Mouse (Mus musculus) embryonic facial prominence, embryonic 15.5 days (tissue): ENCODE measurements at regions not wholly inside any gene's neighbourhood (a gene's known extent, or its start where the extent isn't known, plus 50 kb on each side); places are given as distances from the start of the nearest gene placed in this dataset.
A peak's percentile ranks its signal among the peaks of the same experiment; 100 is the strongest.

Experiments used
- ATAC-seq: fragments of 200-750 bp; cut with Nextera tagmentation; 2 replicates; pipeline ENCODE4 v1.8.0; 2017; ENCODE audit warnings: low read depth, moderate TSS enrichment; ENCODE audit not compliant: insufficient number of reproducible peaks, low FRiP score, low TSS enrichment
- H3K27ac ChIP-seq: fragments of 300-500 bp; sonication (generic); replicated peaks from 2 replicates; pipeline ENCODE4 v1.5.1; 2015; ENCODE audit warnings: mild to moderate bottlenecking, inconsistent platforms
- H3K27me3 ChIP-seq: fragments of 300-500 bp; sonication (generic); 2 replicates; pipeline ENCODE4 v1.6.1; 2015; ENCODE audit warnings: inconsistent platforms
- H3K36me3 ChIP-seq: fragments of 300-500 bp; sonication (generic); 2 replicates; pipeline ENCODE4 v1.6.1; 2015; ENCODE audit warnings: mild to moderate bottlenecking, inconsistent platforms
- H3K4me1 ChIP-seq: fragments of 300-500 bp; sonication (generic); 2 replicates; pipeline ENCODE4 v1.6.1; 2015; ENCODE audit warnings: inconsistent platforms
- H3K4me2 ChIP-seq: fragments of 300-500 bp; sonication (generic); replicated peaks from 2 replicates; pipeline ENCODE4 v1.6.1; 2015; ENCODE audit warnings: mild to moderate bottlenecking, inconsistent platforms
- H3K4me3 ChIP-seq: fragments of 300-500 bp; sonication (generic); replicated peaks from 2 replicates; pipeline ENCODE4 v1.5.1; 2015; ENCODE audit warnings: mild to moderate bottlenecking, inconsistent platforms
- H3K9ac ChIP-seq: fragments of 300-500 bp; sonication (generic); 2 replicates; pipeline ENCODE4 v1.6.1; 2015; ENCODE audit warnings: inconsistent platforms
- H3K9me3 ChIP-seq: fragments of 300-500 bp; sonication (generic); replicated peaks from 2 replicates; pipeline ENCODE4 v1.6.1; 2016; ENCODE audit warnings: inconsistent platforms
- WGBS: fragments of 180-500 bp; shearing (Covaris S2); methylation state at CpG from one replicate; pipeline ENCODE4 v1.1.7; 2015; 5-methylcytosine and 5-hydroxymethylcytosine counted together

DNA sequence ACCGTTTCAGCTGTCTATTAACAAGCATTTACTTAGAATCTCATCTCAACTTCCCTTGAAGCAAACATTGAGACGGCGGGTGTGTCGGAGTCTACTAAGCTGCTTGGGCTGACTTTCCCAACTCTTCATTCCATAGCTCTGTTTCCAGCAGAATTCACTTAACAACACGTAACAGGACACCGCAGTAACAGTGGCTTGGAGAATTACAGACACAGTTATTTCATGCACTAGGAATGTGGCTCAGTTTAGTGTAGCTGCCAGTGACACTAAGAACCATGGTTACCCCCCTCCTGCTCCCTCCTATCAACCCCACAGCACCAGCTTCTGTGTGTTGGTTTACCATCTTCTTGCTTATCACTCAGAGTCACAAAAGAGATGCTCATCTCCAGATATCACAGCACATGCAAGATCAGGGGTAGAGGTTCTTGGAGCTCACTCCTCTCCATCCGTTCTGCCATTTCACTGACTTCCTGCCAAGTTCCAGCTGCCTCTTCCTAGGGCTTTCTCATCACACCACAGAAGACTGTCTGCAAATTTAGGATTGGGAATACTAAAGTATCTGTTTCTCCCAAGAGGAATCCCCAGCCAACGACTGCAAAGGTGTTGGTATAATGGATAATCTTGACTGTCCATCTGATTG, 90.7 kb downstream of the Banf2 start:
- Histone ChIP-seq H3K27me3 (no peaks in the 10 kb centered on the region), H3K36me3 (no peaks in the 10 kb centered on the region), H3K4me2 (no peak overlapping the region), H3K27ac (peak overlapping the region; percentile 76), H3K9me3 (no peaks in the 10 kb centered on the region), H3K4me3 (no peak overlapping the region), H3K4me1 (peaks cover 21% of the 10 kb centered on the region; the same call in 1 of the 2 replicates), H3K9ac (no peak overlapping the region)
- WGBS: 26% methylated on average over 8 of the region's 8 CpGs
- ATAC-seq: peak; percentile 83

DNA sequence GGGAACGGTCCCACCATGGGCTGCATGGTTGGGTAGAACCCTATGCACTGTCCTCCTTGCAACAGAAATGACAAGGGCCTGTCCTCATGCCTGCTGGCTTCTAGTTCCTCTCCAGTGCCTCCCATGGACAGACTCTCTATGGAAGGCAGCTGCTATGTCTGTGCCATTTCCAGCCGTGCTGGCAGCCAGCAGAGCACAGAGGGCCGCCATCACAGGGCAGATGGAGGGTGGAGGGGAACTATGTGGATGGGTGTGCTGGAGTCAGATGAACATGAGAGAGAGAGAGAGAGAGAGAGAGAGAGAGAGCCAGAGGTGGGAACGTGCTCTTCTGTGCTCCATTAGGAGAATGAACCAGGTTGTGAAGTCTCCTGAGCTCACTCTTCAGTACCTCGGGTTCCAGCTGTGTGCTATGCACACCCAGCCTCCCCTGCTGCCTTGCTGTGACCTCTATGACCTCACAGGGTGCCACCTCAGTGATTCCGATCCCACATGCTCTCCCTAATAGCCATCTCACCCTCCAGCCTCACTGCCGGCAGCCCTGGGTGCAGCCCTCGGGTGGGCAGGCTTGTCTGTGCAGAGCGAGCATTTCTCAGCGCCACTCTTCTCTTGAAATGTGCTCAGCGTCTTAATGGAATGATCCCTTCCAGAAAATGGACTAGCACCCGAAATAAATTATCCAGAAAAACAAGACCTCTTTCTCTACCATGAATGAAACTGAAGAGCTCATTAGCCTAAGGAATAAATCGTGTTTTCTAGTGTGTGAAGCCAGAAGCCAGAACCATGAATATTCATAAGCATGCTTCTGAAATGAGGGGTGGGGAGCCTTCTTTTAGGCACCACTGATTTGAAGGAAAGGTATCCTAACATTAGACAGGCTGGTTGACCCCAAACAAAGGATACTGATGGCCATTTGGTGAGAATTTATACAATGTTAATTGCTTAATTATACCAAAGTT, 94.5 kb downstream of the Banf2 start:
- H3K4me3 ChIP-seq: no peak overlapping the region
- H3K9me3 ChIP-seq: no peaks in the 10 kb centered on the region
- 58% methylated on average over 13 of the region's 13 CpGs for whole genome bisulfite sequencing
- H3K4me2 ChIP-seq: no peak overlapping the region
- no peak overlapping the region for H3K9ac ChIP-seq
- H3K27ac ChIP-seq: no peak overlapping the region
- no peaks in the 10 kb centered on the region for H3K36me3 ChIP-seq
- H3K4me1 ChIP-seq: peaks cover 16% of the 10 kb centered on the region; the same call in 1 of the 2 replicates
- no peaks in the 10 kb centered on the region for H3K27me3 ChIP-seq
- ATAC-seq: no peak

DNA sequence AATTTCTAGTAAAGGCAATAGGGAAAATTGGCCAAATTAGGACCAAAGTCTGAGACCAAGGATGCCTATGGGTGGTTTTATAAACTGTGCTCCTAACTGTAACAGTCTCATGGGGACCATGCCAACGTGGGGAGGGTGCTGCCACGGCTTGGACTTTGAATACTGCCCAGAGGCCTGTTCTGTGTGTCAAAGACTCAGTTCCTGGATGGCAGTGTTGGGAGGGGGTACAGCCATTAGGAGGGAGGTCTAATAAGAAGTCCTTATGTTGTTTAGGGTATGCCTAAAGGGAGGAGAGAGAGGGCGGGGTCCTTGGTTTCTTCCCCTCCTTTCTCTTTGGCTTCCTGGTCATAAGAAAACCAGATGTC, 95.2 kb downstream of the Banf2 start:
- no peak for ATAC-seq

GRCm38 (mm10) chr2:144128527-144128926, 95.7 kb downstream of the Banf2 start:
- Histone ChIP-seq H3K27me3 (no peaks in the 10 kb centered on the region), H3K4me3 (no peak overlapping the region), H3K9me3 (no peaks in the 10 kb centered on the region), H3K36me3 (no peaks in the 10 kb centered on the region), H3K27ac (no peak overlapping the region), H3K4me1 (peaks cover 7% of the 10 kb centered on the region; the same call in 1 of the 2 replicates), H3K9ac (no peak overlapping the region), H3K4me2 (no peak overlapping the region)
- no peak for ATAC-seq
- 74% methylated on average over 4 of the region's 4 CpGs for WGBS

More for the DNA sequence above, 95.2 kb downstream of the Banf2 start:
- WGBS: 80% methylated on average over 3 of the region's 3 CpGs
- Histone ChIP-seq H3K9ac (no peak overlapping the region), H3K27me3 (no peaks in the 10 kb centered on the region), H3K9me3 (no peaks in the 10 kb centered on the region), H3K27ac (no peak overlapping the region), H3K4me1 (peaks cover 12% of the 10 kb centered on the region; the same call in 1 of the 2 replicates), H3K4me3 (no peak overlapping the region), H3K36me3 (no peaks in the 10 kb centered on the region), H3K4me2 (no peak overlapping the region)

- Histone ChIP-seq H3K27ac (peak overlapping the region; percentile 72), H3K4me3 (no peak overlapping the region), H3K36me3 (no peaks in the 10 kb centered on the region), H3K9me3 (no peaks in the 10 kb centered on the region), H3K4me2 (no peak overlapping the region), H3K27me3 (no peaks in the 10 kb centered on the region), H3K9ac (no peak overlapping the region), H3K4me1 (peaks cover 13% of the 10 kb centered on the region)
- ATAC-seq: no peak
- 54% methylated on average over 14 of the region's 14 CpGs for WGBS
Measured at GRCm38 (mm10) chr2:144133806-144134574, 101.1 kb downstream of the Banf2 start.

GRCm38 (mm10) chr2:144134575-144134958, 101.7 kb downstream of the Banf2 start:
- Histone ChIP-seq H3K4me1 (peaks cover 16% of the 10 kb centered on the region), H3K4me2 (no peak overlapping the region), H3K9me3 (no peaks in the 10 kb centered on the region), H3K36me3 (no peaks in the 10 kb centered on the region), H3K27ac (peak overlapping the region; percentile 72), H3K9ac (no peak overlapping the region), H3K4me3 (no peak overlapping the region), H3K27me3 (no peaks in the 10 kb centered on the region)
- 51% methylated on average over 9 of the region's 9 CpGs for WGBS
- ATAC-seq: peak; percentile 76; the same call in 1 of the 2 replicates

DNA sequence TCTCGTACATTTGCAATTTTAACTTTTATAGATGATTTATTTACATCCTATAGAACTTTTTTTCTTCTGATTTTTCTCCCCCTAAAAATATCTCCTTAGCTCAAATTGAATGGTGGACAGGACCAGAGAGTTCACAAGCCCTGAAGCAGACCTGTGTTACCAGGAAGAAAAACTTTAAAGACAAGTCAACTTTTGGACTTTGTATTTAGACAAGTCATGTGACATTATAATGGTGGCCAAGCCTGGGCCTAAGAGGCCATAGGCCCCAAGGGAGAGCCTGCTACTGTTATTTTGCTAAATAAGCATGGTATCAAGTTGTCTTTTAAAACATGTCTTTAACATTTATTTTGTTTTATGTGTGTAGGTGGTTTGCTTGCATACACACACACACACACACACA, 102.7 kb downstream of the Banf2 start:
- Histone ChIP-seq H3K4me2 (no peak overlapping the region), H3K36me3 (no peaks in the 10 kb centered on the region), H3K27me3 (no peaks in the 10 kb centered on the region), H3K4me1 (peaks cover 17% of the 10 kb centered on the region), H3K27ac (no peak overlapping the region), H3K9me3 (no peaks in the 10 kb centered on the region), H3K4me3 (no peak overlapping the region), H3K9ac (no peak overlapping the region)
- WGBS: 84% methylated on average over 1 of the region's 1 CpGs
- no peak for ATAC-seq

GRCm38 (mm10) chr2:144143620-144144384, 110.9 kb downstream of the Banf2 start:
- H3K27ac ChIP-seq: 0 out of 2 replicates have a peak overlapping the region, but pooled peaks have one; percentile 7
- H3K9ac ChIP-seq: no peak overlapping the region
- H3K27me3 ChIP-seq: no peaks in the 10 kb centered on the region
- H3K4me2 ChIP-seq: no peak overlapping the region
- 70% methylated on average over 9 of the region's 9 CpGs for WGBS
- H3K36me3 ChIP-seq: no peaks in the 10 kb centered on the region
- ATAC-seq: no peak
- H3K9me3 ChIP-seq: no peaks in the 10 kb centered on the region
- H3K4me1 ChIP-seq: 0 out of 2 replicates have a peak, but pooled peaks cover 4% of the 10 kb centered on the region
- no peak overlapping the region for H3K4me3 ChIP-seq

- no peaks in the 10 kb centered on the region for H3K4me1 ChIP-seq
- H3K27me3 ChIP-seq: no peaks in the 10 kb centered on the region
- H3K4me2 ChIP-seq: no peak overlapping the region
- WGBS: 83% methylated on average over 5 of the region's 5 CpGs
- no peak overlapping the region for H3K9ac ChIP-seq
- no peaks in the 10 kb centered on the region for H3K9me3 ChIP-seq
- no peaks in the 10 kb centered on the region for H3K36me3 ChIP-seq
- ATAC-seq: no peak
- no peak overlapping the region for H3K27ac ChIP-seq
- no peak overlapping the region for H3K4me3 ChIP-seq
Measured at GRCm38 (mm10) chr2:144144486-144145136, 111.8 kb downstream of the Banf2 start.

DNA sequence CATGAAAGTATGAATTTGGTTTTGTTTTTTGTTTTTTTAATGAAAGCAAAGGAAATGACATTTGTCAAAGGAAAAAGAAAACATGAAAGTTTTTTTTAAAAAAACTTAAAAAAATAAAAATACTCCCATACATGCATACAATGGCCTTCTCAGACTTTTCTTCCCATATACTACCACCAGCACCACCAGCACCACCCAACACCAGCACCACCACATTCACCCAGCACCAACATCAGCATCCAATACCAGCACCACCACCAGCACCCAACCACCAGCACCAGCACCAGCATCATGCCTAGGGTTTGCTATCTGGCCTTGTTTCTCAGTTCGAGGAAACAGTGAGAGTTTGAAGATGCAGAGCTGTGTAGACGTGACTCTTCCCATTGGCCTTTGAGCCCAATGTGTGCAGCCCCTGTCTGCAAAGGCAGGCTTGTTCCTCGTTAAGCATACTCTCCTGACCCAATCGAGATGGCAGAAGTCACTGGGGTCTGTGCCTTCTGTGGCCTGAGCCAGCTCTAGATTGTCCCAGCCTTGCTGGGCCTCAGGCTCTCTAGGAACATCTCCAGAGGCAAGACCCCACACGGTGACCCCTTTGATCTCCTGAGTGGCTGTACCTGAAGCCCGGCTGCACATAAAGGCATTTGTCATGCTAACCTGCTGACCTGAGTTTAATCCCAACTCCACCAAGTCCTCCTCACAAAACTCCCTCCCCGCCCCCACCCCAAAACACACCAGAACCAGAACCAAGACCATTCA, 113.8 kb upstream of the Mgme1 start:
- H3K36me3 ChIP-seq: no peaks in the 10 kb centered on the region
- H3K27ac ChIP-seq: no peak overlapping the region
- WGBS: 47% methylated on average over 7 of the region's 7 CpGs
- H3K27me3 ChIP-seq: no peaks in the 10 kb centered on the region
- H3K4me3 ChIP-seq: no peak overlapping the region
- no peak for ATAC-seq
- H3K4me1 ChIP-seq: peaks cover 47% of the 10 kb centered on the region
- H3K4me2 ChIP-seq: no peak overlapping the region
- no peaks in the 10 kb centered on the region for H3K9me3 ChIP-seq
- no peak overlapping the region for H3K9ac ChIP-seq
